Mouse (Mus musculus) layer of hippocampus, adult 11-12 months (tissue): ENCODE measurements around the gene Rbfox3.

Source experiments
- DNase-seq: peaks from one replicate; pipeline ENCODE4 v3.0.0; 2022; ENCODE audit warnings: low spot score

The Rbfox3 gene

DNA sequence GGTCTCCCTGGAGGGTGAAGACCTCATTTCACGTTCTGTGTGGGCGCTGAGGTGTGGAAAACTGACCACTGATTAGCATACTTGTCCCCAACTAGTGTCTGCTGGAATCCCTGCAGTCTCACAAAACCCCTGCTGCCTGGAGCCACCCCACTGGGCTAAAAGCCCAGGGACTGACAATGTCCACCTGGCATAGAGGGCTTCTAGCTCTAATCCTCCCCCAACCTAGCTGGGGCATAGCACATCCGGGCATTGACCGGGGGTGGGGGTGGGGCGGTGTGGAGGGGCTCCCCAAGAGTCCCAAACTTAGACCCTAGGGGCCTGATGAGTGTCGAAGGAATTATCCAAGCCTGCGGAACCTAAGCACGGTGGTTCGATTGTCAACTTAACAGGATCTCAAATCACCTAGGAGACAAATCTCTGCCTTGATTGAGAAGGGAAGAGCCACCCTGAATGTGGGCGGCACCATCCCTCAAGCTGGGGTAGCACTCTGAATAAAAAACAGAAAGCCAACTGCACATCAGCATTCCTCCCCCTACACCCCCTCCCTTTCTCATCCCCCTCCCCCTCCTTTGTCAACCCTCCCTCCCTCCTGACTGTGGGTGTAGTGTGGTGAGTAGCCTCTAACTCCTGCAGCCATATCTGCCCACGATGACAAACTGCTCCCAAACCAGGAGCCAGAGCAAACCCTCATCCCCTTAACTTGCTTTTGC is 29.5 kb downstream of the Rbfox3 start:
- no peak for DNase-seq

DNA sequence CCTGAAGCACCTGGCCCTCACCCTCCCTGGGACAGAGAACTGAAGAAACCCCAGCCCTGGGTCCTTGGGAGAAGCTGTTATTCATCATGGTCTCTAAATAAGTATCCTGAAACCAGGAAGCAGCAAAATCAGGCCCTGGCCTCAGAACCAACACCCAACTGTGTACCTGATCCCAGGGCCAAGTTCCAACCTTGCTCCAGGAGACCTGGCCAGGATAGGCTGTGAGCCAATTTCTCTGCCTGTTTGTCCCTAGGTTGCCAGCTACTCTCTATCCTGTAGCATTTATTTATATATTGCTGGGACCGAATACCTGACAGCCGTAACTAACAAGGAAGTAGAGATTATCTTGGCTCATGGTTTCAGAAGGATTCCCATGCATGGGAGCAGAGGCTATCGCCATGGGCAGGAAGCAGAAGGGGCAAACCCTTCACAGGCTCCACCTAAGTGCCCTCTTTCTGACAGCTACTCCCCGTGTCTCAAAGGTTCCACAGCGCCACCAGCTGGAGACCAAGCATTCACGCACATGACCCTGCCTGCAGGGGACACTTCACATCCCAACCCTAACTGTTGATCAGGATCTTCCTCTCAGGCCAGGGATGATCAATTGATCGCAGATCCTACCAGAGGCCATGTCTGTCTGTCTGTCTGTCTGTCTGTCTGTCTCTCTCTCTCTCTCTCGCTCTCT is 31.8 kb downstream of the Rbfox3 start:
- no peak for DNase-seq

DNA sequence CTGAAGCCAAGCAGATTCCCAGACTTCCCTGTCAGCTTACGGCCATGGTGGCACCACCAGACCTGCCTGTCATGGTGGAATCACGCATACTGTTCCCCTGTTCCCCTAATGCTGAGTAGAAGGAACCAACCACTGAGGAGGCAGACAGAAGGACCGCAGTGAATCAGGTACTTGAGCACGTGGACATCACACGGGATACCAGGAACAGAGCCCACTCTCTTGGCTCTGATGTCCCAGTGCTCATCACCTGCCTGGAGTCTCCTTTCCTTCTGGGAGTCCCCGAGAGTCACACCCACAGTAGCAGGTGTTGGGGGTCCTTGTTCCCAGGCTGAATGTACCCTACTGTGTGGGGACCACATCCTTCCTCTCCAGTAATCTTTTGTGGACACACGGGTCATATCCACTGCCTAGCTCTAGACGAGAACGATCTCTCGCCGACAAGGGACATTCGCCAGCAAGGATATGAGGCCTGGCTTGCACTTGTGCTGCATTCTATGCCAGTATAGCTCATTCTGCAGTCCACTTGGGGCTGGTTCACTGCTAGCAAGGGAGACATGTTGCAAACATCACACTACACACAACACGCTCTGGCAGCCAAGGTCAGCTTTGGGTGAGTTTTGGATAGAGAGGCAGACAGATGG is 32.7 kb downstream of the Rbfox3 start:
- DNase-seq = no peak

DNA sequence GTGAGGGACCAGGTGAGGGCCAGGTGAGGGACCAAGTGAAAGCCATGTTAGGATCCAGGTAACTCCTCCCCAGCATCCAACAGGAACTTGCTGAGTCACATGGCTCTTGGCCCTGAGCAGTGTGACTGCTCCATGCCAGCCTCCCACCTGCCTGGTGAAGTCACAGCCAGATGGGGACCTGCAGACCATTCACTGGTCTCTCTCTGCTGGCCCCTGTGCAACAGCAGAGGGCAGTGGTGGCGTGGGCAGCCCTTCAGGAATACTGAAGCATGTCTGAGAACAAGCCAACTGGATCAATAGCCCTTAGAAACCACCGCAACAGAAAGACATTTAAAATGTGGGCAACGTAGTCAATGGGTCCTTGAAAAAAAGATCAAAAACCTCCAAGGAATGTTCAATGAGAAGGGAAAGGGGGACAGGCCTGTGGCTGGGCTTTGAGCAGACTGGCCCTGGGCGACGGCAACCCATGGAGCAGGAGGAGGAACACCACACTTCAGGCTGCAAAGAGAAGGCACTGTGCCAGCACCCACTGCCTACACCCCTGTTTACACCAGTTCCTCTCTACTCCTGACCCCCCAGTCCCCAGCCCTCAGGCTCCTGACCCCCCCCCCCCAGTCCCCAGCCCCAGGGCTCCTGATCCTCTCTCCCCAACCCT is 36.0 kb downstream of the Rbfox3 start:
- DNase-seq = no peak

DNA sequence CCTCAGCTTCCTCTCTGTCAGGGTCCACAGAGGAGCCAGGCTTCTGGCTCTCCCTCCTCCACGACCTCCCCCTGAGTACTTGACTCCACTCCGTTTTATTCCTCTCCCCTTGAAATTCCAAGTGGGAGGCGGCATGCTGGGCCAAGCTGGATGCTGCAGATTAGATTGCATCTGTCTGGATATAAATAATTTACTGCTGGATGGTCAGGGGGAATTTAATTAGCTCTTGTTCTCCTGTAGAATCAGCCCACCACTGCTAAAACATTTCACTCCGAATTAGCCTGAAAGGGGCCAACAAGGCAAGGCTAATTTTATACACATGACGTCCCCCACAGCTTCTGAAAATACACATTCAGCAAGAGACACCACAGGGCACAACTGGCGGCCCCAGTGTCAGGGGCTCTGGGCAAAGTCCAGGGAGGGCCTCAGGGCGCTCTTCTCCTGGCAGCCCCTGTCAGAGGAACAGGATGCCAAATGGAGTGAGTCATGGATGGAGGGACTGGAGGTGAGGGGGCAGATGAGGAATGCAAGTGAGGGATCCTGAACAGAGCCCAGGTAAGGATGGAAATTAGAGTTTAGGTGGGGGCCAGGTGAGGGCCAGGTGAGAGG is 36.8 kb downstream of the Rbfox3 start:
- no peak for DNase-seq

DNA sequence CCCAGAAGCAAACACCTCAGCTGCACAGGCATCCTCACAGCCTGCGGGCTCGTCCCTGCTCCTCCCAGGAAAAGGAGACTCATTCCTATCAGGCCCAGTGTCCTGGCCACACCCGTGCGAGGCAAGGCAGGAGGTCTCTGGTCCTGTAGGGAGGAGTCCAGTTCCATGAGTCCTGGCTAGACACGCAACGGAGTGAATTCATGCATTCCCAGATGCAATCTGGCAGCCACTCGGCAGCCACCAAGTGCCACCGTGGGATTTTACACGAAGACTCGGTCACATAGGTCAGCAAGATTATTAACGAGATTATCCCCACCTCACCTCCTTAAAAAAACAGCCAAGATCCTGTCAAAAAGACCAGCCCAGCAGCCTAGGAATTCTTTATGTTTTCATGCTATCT is 37.4 kb downstream of the Rbfox3 start:
- no peak for DNase-seq

DNA sequence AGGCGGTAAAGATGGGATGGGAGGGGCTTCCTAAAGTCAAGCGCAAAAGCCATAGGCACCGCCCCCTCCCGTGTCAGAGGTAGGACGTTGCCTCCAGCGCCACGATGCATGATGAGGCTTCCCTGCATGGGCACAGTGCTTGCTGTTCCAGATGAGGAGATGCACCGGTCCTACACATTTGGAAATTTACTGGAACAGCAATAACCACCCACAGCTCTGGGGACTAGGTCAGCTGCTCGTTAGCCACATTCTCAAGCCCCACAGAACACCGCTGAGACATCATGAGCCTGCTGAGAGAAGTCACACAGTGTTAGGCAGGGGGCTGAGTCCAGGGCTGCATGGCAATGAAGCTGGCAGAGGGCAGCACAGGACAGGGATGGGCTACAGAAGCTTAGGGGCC is 39.9 kb downstream of the Rbfox3 start:
- DNase-seq = no peak

DNA sequence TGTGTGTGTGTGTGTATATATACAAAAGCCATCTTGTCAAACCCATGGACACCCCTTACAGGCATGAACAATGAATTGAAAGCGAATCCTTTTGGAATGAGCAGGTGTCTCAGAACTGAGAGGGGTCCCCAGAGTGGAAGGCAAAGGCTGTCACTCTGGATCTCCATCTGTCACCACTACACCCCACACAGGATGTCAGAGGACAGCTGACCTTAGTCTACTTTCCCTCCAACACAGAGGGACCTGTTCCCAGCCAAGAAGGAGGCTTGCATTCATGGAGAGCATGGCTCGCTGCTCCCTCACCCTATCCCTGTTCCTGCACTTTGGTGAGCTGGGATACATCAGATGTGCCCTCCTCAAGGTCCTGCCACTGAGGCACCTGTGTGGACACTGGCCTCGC is 48.0 kb downstream of the Rbfox3 start:
- DNase-seq = no peak

DNA sequence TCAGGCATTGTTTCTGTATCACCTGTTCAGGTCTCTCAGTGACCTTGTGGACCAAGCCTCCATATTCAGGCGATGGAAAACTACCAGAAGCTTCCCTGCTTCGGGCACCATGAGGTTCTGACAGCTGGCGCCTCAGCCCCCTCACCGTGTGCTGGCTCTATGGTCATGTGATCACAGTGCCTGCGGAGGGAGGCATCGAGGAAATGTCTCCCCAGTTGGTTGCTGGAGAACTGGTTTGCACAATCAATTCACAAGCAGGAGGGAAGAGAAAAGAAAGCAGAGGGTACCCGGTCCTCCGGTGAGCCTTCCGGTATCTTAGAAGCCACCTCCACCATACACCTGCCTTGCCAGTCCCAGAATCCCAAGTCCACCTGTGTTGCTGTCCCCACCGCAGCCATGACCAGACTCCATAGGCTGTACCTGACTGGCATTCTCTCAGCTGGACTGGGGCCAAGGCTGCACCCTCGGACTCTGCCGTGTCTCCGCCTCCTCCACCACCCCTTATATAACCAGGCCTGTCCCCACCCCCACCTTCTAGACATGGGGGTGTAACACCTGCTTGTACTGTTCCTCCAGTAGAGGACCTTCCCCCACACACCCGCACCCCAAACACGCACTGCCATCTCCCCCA is 49.5 kb downstream of the Rbfox3 start:
- peak; percentile 71 for DNase-seq

DNA sequence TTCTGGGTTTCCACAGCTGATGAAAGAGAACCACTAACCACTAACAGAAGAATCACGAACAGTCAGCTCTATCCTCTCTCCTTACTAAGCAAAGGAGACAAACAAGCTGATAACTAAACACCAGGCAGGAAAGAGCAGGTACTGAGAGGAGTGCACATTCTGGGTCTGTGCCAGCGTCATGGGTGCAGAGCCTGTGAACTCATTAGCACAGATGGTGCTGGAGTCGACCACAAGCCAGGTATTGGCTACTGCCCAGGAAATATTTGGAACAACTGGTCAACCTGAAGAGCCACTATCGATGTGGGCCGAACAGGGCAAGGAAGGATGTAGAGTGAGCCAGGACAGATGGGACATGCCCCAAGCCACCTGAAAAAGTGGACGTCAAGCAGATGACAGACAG is 50.2 kb downstream of the Rbfox3 start:
- no peak for DNase-seq

DNA sequence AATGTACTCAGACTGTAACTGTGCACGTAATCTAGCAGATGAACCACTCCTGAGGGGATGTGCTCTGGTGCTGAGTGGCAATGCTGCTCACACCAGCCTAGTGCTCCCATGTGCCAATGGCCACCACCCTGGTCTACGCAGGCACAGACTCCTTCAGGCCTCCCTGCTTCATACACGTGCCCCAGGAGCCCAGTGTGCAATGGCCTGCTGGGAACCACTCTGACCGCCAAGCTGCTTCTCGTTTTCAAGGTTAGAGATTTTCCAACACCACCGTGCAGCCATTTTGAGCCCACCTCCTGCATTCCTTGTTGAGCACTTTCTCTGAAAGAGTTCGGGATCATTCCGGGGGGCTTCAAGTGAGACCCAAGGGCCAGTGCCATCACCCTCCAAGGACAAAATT is 50.6 kb downstream of the Rbfox3 start:
- no peak for DNase-seq

DNA sequence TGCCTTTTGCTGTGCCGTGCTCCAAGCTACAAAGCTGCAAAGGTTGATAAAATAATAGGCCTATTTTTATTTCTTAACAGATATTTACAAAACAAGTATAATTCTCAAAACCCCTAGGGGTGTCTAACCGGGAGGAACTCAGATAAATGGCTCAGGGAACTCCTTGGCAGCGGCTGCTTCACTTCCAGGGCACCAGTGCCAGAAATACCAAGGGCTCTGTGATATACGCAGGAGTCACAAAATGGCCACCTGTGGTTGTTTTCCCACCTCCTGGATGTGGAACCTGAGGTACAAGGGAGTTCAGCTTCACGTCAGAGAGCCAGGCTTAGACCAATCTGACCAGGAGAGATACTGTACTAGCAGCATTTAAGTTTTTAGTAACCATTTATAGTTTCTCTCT is 51.6 kb downstream of the Rbfox3 start:
- DNase-seq = no peak

DNA sequence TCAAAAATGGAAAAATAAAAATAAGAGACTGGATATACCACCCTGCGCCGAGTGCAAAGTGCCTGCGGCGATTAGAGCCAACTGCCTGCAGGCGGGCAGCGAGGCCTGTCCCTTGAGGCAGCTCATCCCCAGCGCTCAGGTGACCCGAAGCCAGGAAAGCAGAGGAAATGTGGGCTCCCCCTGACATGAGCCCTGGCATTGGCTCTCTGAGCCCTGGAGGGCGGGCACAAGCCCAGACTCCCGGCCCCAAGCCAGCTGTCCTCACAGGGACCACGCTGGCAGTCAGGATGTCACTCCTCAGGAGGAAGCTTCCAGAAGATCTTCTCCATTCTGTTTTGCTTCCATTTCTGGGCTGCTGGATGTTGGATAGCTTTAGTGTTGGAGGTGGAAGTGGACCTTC is 53.1 kb downstream of the Rbfox3 start:
- DNase-seq = no peak

DNA sequence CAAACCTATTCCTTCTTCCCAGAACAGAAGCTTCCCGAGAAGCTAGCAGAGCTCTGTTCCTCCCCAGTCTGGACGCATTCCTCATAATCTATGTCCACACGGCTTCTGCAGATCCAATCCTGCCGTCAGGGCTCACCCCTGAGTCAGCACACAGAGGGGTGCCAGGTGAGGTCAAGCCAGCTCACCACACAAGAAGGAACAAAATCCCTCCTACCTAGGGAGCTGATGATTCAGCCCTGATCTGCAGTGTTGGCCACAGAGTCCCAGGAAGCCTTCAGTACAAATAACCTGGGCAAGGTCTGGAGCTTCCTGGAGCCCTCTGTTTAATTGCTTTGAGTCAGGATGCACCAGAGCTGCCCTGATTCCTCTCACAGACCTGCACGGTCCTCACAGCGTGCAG is 60.0 kb downstream of the Rbfox3 start:
- no peak for DNase-seq

DNA sequence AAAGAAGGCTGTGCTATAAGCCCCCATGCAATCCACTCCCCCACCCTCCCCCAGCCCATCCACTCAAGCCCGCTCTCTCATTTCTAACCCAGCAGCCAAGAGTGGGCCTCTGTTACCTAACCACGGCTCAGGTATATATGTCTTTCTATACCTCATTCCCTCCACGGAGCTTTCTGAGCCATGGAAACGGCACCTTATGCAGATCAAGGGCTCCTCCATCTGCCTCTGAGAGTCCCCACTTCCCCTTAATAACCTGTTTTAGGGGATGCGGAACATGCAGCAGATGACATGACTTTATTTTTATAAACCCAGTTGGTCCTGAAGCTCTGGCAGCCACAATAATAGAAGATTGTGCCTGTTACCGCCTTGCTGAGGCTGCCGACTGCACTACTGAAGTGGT is 63.4 kb downstream of the Rbfox3 start:
- DNase-seq = no peak

DNA sequence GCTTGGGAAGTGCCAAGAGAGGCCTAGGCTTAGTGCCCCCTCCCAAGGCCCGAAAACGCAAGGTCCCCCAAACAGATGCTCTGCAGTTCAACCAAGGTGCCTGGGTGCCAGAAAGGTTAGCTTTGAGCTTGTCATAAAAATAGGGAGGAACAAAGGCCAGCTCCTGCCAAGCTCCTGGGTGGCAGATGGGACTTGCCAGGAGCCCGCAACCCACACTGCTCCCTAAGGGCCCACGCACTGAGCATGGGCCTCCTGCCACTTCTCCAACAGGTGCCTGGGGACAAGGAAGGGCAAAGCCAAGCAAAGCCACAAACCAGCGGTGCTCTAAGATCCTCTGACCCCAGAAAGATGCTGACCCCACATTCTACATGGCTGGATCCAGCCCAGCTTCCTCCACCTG is 70.4 kb downstream of the Rbfox3 start:
- DNase-seq = peak; percentile 50

DNA sequence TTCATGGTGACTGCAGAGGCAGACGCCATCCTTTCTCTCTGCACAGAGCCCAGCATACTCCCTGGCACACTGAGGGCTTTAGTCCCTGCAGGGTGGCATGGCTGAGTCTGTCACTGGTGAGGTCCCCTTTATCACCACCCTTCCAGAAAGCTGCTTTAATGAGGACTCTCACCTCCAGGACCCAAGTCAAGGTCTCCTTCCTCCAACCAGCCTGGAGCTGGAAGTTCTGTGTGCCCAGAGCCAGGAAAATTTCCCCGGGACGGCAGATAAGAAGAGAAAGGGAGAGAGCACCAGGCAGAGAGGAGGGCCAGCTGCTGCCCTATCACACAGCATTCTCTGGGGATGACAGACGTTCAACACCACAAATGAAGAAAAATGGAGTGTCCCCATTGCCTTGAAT is 73.2 kb downstream of the Rbfox3 start:
- DNase-seq = no peak

DNA sequence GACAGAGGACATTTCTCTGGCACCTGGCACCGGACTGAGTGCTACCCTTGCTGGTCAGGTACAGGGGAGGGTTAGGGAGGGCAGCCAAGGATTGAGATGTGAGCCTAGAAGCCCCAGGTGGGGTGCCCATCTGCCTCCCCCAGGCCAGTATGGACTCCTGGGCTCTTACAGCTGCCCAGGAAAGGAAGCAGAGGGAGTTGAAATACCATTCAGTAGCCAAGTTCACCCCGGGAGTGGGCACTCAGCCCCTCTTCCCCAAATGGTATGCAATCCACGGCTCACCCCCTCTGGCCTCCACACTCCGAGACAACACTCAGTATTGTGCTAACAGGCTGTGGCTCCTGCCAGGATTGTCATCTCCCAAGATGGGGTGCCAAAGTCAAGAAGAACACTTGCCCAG is 74.5 kb downstream of the Rbfox3 start:
- no peak for DNase-seq

DNA sequence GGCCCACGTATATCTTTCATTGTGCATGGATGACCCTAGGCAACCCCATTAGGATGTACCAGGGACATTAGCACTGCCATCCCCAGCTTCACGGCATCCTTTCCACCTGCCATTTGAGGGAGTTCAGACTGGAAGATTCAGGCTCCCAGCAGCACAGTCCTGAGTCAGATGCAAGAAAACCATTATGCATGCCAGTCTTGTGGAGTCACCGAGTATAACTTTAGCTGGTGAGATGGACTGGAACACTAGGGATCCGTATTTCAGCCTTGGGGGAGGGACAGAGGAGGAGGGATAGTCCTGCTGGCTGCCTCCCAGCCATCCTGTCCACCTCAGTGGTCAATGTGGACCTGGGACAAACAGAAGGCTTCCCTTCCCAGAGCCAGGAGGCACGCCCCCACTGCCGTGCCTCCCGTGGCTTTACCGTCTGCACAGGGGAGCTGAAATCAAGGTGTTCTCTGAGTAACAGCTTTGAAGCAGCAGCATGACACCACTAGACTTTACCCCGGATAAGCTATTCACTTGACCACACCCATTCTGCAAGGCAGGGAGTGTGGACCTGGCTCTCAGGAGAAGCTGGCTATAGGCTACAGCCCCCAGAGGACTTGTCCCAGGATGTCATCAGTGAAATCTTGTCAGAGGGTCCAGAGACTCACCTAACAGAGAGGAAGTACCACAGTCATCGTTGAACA is 78.5 kb downstream of the Rbfox3 start:
- no peak for DNase-seq

DNA sequence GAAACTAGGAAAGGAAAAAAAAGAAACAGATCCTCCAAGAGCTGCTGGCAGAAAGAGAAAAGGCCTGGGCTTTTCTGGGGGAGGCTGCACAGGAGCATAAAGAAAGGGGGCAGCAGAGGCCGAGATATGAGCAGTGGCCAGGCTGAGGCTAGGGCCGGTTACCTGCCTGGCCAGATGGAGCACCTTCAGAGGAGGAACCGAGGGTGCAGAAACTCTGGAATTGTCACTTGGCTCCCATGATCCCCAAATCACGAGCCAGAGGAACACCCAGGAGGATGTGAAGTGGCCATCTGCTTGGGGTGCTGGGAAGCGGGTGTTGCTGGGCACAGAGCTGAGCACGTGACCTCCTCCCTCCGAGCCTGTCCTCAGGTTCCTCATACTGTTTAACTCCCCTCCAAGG is 79.7 kb downstream of the Rbfox3 start:
- DNase-seq = no peak

DNA sequence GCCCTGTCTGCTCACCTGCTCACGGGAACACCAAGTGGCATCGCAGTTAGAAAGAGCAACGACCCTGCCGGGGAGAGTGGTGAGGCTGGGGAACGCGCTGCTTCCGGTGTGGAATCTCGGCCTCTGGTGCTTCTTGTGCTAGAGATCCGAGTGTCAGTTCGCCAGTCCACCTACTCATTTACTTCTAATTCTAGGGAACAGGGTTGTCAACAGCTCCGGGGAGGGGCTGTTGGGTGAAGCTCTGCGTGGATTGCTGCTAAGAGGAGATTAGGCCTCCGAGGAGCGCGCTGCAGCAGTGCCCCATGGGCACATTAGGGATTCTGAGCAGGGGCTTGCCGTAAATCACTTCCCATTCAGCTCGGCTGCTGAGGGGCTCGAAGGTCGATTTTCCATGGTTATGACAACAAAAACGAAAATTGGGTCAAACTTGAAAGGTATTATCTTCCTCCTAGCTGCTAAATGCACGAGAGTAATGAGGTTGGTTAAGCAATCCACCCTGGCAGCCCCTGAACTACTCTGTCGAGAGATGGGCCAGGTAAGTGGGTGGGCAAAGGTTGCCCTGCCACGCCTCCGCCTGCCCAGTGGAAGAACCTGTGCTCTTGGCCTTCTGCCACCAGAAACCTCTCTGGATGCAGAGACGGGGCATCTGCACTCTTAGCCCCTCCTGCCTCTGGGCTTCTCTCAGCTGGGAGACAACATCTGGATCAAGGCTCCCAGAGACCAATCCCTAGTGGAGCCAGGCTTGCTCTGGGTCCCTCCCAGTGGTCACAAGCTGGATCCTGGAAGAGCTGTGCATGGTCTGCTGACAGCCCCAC is 85.9 kb downstream of the Rbfox3 start:
- DNase-seq = no peak
